Mouse (Mus musculus): Measurements from ENCODE around the gene Pcca. TPM values are rescaled to one million over a fixed set of nuclear protein-coding genes. Genes with fewer than 3 reads are reported as not detected.

The Pcca gene
- polyA plus RNA-seq, 1 experiment, result 84.5 TPM

DNA sequence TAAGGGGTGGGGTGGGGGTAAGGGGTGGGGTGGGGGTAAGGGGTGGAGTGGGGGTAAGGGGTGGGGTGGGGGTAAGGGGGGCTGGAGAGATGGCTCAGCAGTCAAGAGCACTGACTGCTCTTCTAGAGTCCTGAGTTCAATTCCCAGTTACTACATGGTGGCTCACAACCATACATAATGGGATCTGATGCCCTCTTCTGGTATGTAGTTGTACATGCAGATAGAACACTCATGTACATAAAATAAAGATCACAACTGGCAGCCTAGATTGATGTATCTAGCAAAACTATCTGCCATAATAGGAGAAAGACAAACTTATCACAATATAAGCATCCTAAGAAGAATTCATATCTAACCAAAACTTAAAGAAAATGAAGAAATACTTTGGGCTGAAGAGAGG lies 364.4 kb downstream of the Pcca start:
- Histone ChIP-seq H3K27ac (ENCODE audit: insufficient read depth, low read length) (no peak overlapping the region), H3K27me3 (ENCODE audit: control insufficient read depth, insufficient read depth, low read length) (no peaks in the 10 kb centered on the region), H3K4me1 (ENCODE audit: control insufficient read depth, insufficient read depth, low read length) (peaks cover 28% of the 10 kb centered on the region), H3K4me3 (replicated peaks; ENCODE audit: insufficient read depth, low read depth, low read length) (no peak overlapping the region)
- DNase-seq, result no peak
- TF ChIP-seq POLR2A (IDR thresholded peaks at IDR 0.05; ENCODE audit: borderline replicate concordance, insufficient read depth, low read length) (no peak), CTCF (IDR thresholded peaks at IDR 0.05; ENCODE audit: borderline replicate concordance, insufficient read depth, low read depth, low read length) (no peak)

DNA sequence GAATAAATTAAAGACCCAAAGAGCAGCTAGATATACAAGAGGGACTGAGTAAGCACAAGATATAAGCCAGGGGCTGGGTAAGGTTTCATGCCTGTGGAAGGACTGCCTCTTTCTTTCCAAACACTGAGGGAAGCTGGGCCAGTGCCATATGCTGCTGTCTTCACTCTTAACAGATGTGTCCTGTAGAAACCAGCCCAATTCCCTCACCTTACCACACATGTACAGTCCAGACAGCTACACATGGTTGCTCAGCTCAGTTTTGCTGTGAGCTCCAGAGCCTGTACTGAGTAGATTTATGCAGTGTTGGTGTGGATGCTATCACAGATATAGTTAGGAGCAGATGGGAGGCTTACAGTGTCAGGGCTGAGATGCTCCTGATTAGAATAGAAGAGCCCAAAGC lies 366.6 kb downstream of the Pcca start:
- no peaks in the 10 kb centered on the region for H3K27me3 ChIP-seq (ENCODE audit: control insufficient read depth, insufficient read depth, low read length)
- DNase-seq, result peak in 1 of 2 experiments; percentile 47
- H3K27ac ChIP-seq (ENCODE audit: insufficient read depth, low read length), result peak overlapping the region; percentile 83
- no peak overlapping the region for H3K4me3 ChIP-seq (replicated peaks; ENCODE audit: insufficient read depth, low read depth, low read length)
- peaks cover 34% of the 10 kb centered on the region for H3K4me1 ChIP-seq (ENCODE audit: control insufficient read depth, insufficient read depth, low read length)
- TF ChIP-seq POLR2A (IDR thresholded peaks at IDR 0.05; ENCODE audit: borderline replicate concordance, insufficient read depth, low read length) (no peak), CTCF (IDR thresholded peaks at IDR 0.05; ENCODE audit: borderline replicate concordance, insufficient read depth, low read depth, low read length) (no peak)

DNA sequence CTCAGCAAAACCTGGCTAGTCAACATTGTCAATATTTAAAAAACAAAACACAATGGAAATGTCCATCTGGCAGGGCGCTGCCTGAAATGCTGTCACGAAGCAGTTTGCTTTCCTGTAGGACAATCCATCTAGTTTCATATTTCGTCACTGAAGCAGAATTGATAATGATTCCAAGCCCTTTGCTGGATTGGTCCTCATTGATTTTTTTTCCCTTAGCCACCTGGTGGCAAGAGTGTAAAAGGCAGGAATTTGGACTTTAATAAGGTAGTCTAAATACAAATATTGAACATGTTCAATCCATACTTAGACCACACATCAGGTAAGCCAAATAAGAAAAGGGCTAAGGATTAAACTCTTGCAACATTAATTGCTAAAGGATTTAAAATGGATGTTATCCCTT lies 367.1 kb downstream of the Pcca start:
- Histone ChIP-seq H3K4me3 (replicated peaks; ENCODE audit: insufficient read depth, low read depth, low read length) (no peak overlapping the region), H3K27ac (ENCODE audit: insufficient read depth, low read length) (peak overlapping the region; percentile 83; the same call in 1 of the 2 replicates), H3K4me1 (ENCODE audit: control insufficient read depth, insufficient read depth, low read length) (peaks cover 34% of the 10 kb centered on the region), H3K27me3 (ENCODE audit: control insufficient read depth, insufficient read depth, low read length) (no peaks in the 10 kb centered on the region)
- WGBS, result 40% methylated on average over 3 of the region's 3 CpGs
- DNase-seq, result peak; percentile 29 to 32
- TF ChIP-seq POLR2A (IDR thresholded peaks at IDR 0.05; ENCODE audit: borderline replicate concordance, insufficient read depth, low read length) (no peak), CTCF (IDR thresholded peaks at IDR 0.05; ENCODE audit: borderline replicate concordance, insufficient read depth, low read depth, low read length) (no peak)

DNA sequence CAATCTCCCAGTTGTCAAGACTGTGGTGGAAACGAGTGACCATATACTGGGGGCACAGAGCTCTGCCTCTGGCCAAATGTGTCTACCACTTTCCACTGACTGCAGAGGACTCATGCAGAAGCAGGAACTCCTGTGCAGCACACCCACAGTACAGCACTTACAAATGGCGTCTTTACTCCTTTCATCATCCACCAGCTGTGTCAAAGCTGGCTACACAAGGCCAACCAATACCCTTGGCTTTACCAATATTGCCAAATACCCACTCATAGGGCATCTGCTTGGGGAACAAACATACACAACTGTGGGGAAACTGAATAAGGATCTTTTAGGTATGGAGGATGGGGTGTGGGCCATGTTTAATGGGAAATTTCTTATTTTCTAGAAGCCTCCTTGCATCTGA lies 367.6 kb downstream of the Pcca start:
- no peak for TF ChIP-seq POLR2A (IDR thresholded peaks at IDR 0.05; ENCODE audit: borderline replicate concordance, insufficient read depth, low read length)
- no peak for TF ChIP-seq CTCF (IDR thresholded peaks at IDR 0.05; ENCODE audit: borderline replicate concordance, insufficient read depth, low read depth, low read length)
- 88% methylated on average over 2 of the region's 2 CpGs for WGBS
- Histone ChIP-seq H3K4me1 (ENCODE audit: control insufficient read depth, insufficient read depth, low read length) (peaks cover 34% of the 10 kb centered on the region), H3K27ac (ENCODE audit: insufficient read depth, low read length) (peak overlapping the region; percentile 57), H3K27me3 (ENCODE audit: control insufficient read depth, insufficient read depth, low read length) (no peaks in the 10 kb centered on the region), H3K4me3 (replicated peaks; ENCODE audit: insufficient read depth, low read depth, low read length) (no peak overlapping the region)
- DNase-seq, result peak in 1 of 2 experiments; percentile 39

DNA sequence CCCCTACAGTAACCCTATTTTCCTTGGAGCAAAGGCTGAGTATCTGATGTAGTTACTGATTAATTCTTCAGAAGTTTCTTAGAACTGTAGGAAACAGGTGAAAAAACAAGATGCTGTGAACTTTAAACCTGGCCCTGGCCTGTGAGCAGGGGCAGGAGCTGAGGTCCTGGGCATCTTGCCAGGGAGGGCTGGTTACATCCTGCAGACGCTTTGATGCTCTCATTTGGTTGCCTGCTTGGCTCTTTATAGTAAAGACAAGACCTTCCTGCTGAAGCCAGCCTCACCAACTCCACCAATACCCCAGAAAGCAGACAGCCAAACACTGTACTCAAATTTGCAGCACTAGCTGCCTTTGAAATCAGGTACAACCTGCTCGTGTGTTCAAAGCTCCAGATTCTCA lies 368.0 kb downstream of the Pcca start:
- peak overlapping the region; percentile 57 for H3K27ac ChIP-seq (ENCODE audit: insufficient read depth, low read length)
- H3K4me3 ChIP-seq (replicated peaks; ENCODE audit: insufficient read depth, low read depth, low read length), result no peak overlapping the region
- WGBS, result 15% methylated on average over 2 of the region's 2 CpGs
- DNase-seq, result peak; percentile 70 to 73
- TF ChIP-seq POLR2A (IDR thresholded peaks at IDR 0.05; ENCODE audit: borderline replicate concordance, insufficient read depth, low read length) (no peak), CTCF (IDR thresholded peaks at IDR 0.05; ENCODE audit: borderline replicate concordance, insufficient read depth, low read depth, low read length) (no peak)
- H3K4me1 ChIP-seq (ENCODE audit: control insufficient read depth, insufficient read depth, low read length), result peaks cover 34% of the 10 kb centered on the region
- H3K27me3 ChIP-seq (ENCODE audit: control insufficient read depth, insufficient read depth, low read length), result no peaks in the 10 kb centered on the region

DNA sequence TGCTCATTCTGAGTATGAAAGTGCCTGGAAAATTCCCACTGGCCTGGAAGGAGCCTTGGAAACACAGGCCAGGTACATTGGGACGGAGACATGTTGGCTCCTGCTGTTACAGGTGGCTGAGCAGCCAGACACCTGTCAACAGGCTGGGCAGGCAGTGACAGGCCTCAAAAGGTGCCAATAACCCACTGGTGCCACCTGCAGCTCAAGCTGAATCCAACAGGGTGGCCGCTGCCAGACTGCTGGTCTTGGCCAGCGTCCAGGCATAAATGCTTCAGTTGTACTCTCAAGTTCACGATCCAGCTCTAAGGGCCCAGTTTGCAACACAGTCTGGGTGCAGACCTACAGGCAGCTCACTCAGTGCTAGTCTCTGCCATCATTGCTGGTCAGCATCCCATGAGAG lies 368.8 kb downstream of the Pcca start:
- DNase-seq, result peak; percentile 96 to 98
- no peaks in the 10 kb centered on the region for H3K27me3 ChIP-seq (ENCODE audit: control insufficient read depth, insufficient read depth, low read length)
- peak overlapping the region; percentile 73 for H3K27ac ChIP-seq (ENCODE audit: insufficient read depth, low read length)

DNA sequence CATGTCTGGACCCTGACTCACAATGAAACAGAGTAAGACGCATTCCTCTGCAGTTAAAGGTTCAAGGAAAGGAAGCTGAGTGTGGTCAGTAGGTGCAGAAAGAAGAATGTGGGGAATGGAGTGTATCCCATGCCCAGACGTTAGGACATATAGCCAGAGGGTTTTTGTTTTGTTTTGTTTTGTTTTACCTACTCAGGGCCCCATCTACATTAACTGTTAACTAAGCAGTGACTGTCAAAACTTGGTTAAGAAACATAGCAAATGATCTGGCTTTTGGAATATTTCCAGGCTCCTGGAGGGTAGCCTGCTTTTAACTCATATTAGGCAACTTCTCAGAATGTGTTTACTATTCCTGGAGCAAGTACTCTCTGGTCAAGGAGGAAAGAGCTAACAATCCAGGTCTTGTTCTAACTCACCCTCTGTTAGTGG lies 369.8 kb downstream of the Pcca start:
- no peak overlapping the region for H3K4me3 ChIP-seq (replicated peaks; ENCODE audit: insufficient read depth, low read depth, low read length)
- 78% methylated on average over 2 of the region's 2 CpGs for WGBS
- peak overlapping the region; percentile 28; the same call in 1 of the 2 replicates for H3K27ac ChIP-seq (ENCODE audit: insufficient read depth, low read length)
- TF ChIP-seq CTCF (IDR thresholded peaks at IDR 0.05; ENCODE audit: borderline replicate concordance, insufficient read depth, low read depth, low read length) (no peak), POLR2A (IDR thresholded peaks at IDR 0.05; ENCODE audit: borderline replicate concordance, insufficient read depth, low read length) (no peak)
- DNase-seq, result peak; percentile 20 to 34
- peaks cover 34% of the 10 kb centered on the region for H3K4me1 ChIP-seq (ENCODE audit: control insufficient read depth, insufficient read depth, low read length)
- H3K27me3 ChIP-seq (ENCODE audit: control insufficient read depth, insufficient read depth, low read length), result no peaks in the 10 kb centered on the region

More for the DNA sequence above, 368.8 kb downstream of the Pcca start:
- 4% methylated on average over 4 of the region's 4 CpGs for WGBS
- Histone ChIP-seq H3K4me3 (replicated peaks; ENCODE audit: insufficient read depth, low read depth, low read length) (no peak overlapping the region), H3K4me1 (ENCODE audit: control insufficient read depth, insufficient read depth, low read length) (peaks cover 34% of the 10 kb centered on the region)
- peak; percentile 56; the same call in 1 of the 2 replicates for TF ChIP-seq CTCF (IDR thresholded peaks at IDR 0.05; ENCODE audit: borderline replicate concordance, insufficient read depth, low read depth, low read length)
- TF ChIP-seq POLR2A (IDR thresholded peaks at IDR 0.05; ENCODE audit: borderline replicate concordance, insufficient read depth, low read length), result peak; percentile 14; the same call in 1 of the 2 replicates

DNA sequence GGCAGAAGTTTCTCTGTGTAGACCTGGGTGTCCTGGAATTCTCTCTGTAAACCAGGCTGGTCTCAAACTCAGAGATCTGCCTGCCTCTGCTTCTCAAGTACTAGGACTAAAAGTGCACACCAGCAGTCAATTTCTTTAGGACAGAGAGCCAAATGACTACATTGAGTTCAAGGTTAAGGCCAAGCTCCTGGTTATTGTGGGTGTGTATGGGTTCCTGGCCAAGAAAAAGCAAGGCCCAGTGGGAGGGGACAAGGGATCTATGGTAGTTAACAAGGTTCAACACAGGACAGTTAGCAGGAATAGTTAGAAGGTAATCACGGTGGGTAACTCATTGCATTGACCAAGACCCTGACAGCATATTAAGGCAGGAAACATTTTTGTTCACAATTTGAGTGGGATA lies 370.9 kb downstream of the Pcca start:
- TF ChIP-seq CTCF (IDR thresholded peaks at IDR 0.05; ENCODE audit: borderline replicate concordance, insufficient read depth, low read depth, low read length) (no peak), POLR2A (IDR thresholded peaks at IDR 0.05; ENCODE audit: borderline replicate concordance, insufficient read depth, low read length) (no peak)
- peaks cover 32% of the 10 kb centered on the region for H3K4me1 ChIP-seq (ENCODE audit: control insufficient read depth, insufficient read depth, low read length)
- peak in 1 of 2 experiments; percentile 11 for DNase-seq
- no peaks in the 10 kb centered on the region for H3K27me3 ChIP-seq (ENCODE audit: control insufficient read depth, insufficient read depth, low read length)
- no peak overlapping the region for H3K4me3 ChIP-seq (replicated peaks; ENCODE audit: insufficient read depth, low read depth, low read length)
- H3K27ac ChIP-seq (ENCODE audit: insufficient read depth, low read length), result no peak overlapping the region
- WGBS, result 96% methylated on average over 1 of the region's 1 CpGs
